Mouse (Mus musculus) CH12.LX (cell line): Measurements from ENCODE around the gene Pfkfb4.

Source experiments
- CHD1 ChIP-seq: IDR thresholded peaks from 2 replicates; pipeline ENCODE4 v1.6.1; 2012; ENCODE audit warnings: low read depth, low read length, improper control_type of control experiment, inconsistent platforms
- POLR2A ChIP-seq: IDR thresholded peaks from 2 replicates; pipeline ENCODE4 v1.6.1; 2011; ENCODE audit warnings: low read depth, mild to moderate bottlenecking, improper control_type of control experiment, low read length
- USF2 ChIP-seq: conservative IDR thresholded peaks from 2 replicates; pipeline ENCODE4 v1.6.1; 2011; ENCODE audit warnings: low read depth, low read length, improper control_type of control experiment

DNA sequence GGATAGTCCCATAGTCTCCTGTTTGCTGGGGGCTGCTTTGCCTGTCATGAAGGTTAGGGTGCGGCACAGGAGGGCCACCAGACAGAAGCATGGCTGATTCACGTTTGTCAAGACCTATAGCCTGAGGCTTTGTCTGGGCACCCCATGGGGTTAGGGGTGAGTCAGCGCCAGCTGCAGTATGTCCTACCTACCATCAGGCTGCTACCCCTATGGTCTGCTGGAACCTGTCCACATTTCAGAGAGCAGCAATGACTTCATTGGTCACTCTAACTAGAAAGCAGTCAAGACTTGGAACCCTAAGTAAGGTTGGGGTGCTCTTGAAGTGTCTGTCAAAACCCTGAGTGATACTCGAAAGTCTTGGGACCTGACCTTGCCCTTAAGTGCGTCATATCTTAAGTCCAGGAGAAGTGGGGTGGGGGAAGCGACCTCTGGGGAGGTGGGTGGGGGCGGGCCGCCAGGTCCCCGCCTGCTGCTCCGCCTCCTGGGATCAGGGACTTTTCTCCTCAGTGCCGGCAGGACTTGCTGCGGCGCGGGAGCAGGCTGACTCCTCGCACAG is 38.4 kb upstream of the Pfkfb4 start, which contains the start of gene Col7a1:
- TF ChIP-seq USF2 (no peak), POLR2A (no peak), CHD1 (no peak)
